Mouse (Mus musculus): Measurements from ENCODE around the gene Ikzf4.

The Ikzf4 gene

GRCm38 (mm10) chr10:128645111-128646011 lies at the start of gene Ikzf4:
Ikzf4 (minus strand) TSS chr10:128645991.
- DNase-seq (ENCODE audit: low spot score), result no peak

GRCm38 (mm10) chr10:128695411-128695991 lies 49.7 kb upstream of the Ikzf4 start:
- DNase-seq (ENCODE audit: low spot score), result no peak

GRCm38 (mm10) chr10:128674469-128675008 lies 28.7 kb upstream of the Ikzf4 start:
- DNase-seq (ENCODE audit: low spot score), result no peak

GRCm38 (mm10) chr10:128673763-128674468 lies 28.1 kb upstream of the Ikzf4 start, which contains the start of gene Suox:
Suox (minus strand) TSS chr10:128674073.
- DNase-seq (ENCODE audit: low spot score), result peak; percentile 73

- DNase-seq (ENCODE audit: low spot score), result no peak
These were observed 25.4 kb upstream of the Ikzf4 start for GRCm38 (mm10) chr10:128671148-128671547.

GRCm38 (mm10) chr10:128668790-128669672 lies 23.2 kb upstream of the Ikzf4 start:
- DNase-seq (ENCODE audit: low spot score), result peak; percentile 62

- no peak for DNase-seq (ENCODE audit: low spot score)
These were observed 20.0 kb upstream of the Ikzf4 start for GRCm38 (mm10) chr10:128665806-128666205.

GRCm38 (mm10) chr10:128665307-128665706 lies 19.5 kb upstream of the Ikzf4 start:
- DNase-seq (ENCODE audit: low spot score), result no peak

- DNase-seq (ENCODE audit: low spot score), result no peak
These were observed 19.0 kb upstream of the Ikzf4 start for GRCm38 (mm10) chr10:128664808-128665207.

- no peak for DNase-seq (ENCODE audit: low spot score)
These were observed 17.8 kb upstream of the Ikzf4 start for GRCm38 (mm10) chr10:128663441-128664220.

- no peak for DNase-seq (ENCODE audit: low spot score)
These were observed 16.7 kb upstream of the Ikzf4 start for GRCm38 (mm10) chr10:128662465-128662864.

GRCm38 (mm10) chr10:128659490-128659889 lies 13.7 kb upstream of the Ikzf4 start:
- no peak for DNase-seq (ENCODE audit: low spot score)

GRCm38 (mm10) chr10:128657844-128658243 lies 12.1 kb upstream of the Ikzf4 start:
- no peak for DNase-seq (ENCODE audit: low spot score)

- DNase-seq (ENCODE audit: low spot score), result no peak
These were observed 10.9 kb upstream of the Ikzf4 start for GRCm38 (mm10) chr10:128656731-128657130.

GRCm38 (mm10) chr10:128655254-128655653 lies 9.5 kb upstream of the Ikzf4 start:
- DNase-seq (ENCODE audit: low spot score), result no peak

- DNase-seq (ENCODE audit: low spot score), result no peak
These were observed 8.1 kb upstream of the Ikzf4 start for GRCm38 (mm10) chr10:128653866-128654265.

GRCm38 (mm10) chr10:128646139-128647089 lies 623 bp upstream of the Ikzf4 start:
- DNase-seq (ENCODE audit: low spot score), result no peak

GRCm38 (mm10) chr10:128642749-128643148 lies 3.0 kb downstream of the Ikzf4 start:
- DNase-seq (ENCODE audit: low spot score), result no peak

- no peak for DNase-seq (ENCODE audit: low spot score)
These were observed 3.9 kb downstream of the Ikzf4 start for GRCm38 (mm10) chr10:128641871-128642270.

All from left cerebral cortex, adult 11 months (tissue).